Mouse (Mus musculus) hindbrain, embryonic 13.5 days (tissue): ENCODE measurements at regions not wholly inside any gene's neighbourhood (a gene's known extent, or its start where the extent isn't known, plus 50 kb on each side); places are given as distances from the start of the nearest gene placed in this dataset.

Experiments used
- ATAC-seq: fragments of 200-750 bp; cut with Nextera tagmentation; 2 replicates; pipeline ENCODE4 v1.8.0; 2017; ENCODE audit warnings: moderate TSS enrichment; ENCODE audit not compliant: low FRiP score
- H3K27ac ChIP-seq: fragments of 300-500 bp; sonication (generic); 2 replicates; pipeline ENCODE4 v1.5.1; 2015; ENCODE audit warnings: inconsistent platforms, mild to moderate bottlenecking, moderate library complexity
- H3K27me3 ChIP-seq: fragments of 300-500 bp; sonication (generic); 2 replicates; pipeline ENCODE4 v1.6.1; 2015; ENCODE audit warnings: mild to moderate bottlenecking, inconsistent platforms
- H3K36me3 ChIP-seq: fragments of 300-500 bp; sonication (generic); 2 replicates; pipeline ENCODE4 v1.6.1; 2015; ENCODE audit warnings: mild to moderate bottlenecking, inconsistent platforms
- H3K4me1 ChIP-seq: fragments of 300-500 bp; sonication (generic); replicated peaks from 2 replicates; pipeline ENCODE4 v1.6.1; 2015; ENCODE audit warnings: inconsistent platforms
- H3K4me2 ChIP-seq: fragments of 300-500 bp; sonication (generic); 2 replicates; pipeline ENCODE4 v1.6.1; 2015; ENCODE audit warnings: inconsistent platforms, mild to moderate bottlenecking, moderate library complexity
- H3K4me3 ChIP-seq: fragments of 300-500 bp; sonication (generic); 2 replicates; pipeline ENCODE4 v1.5.1; 2015; ENCODE audit warnings: mild to moderate bottlenecking, inconsistent platforms
- H3K9ac ChIP-seq: fragments of 300-500 bp; sonication (generic); 2 replicates; pipeline ENCODE4 v1.6.1; 2015; ENCODE audit warnings: mild to moderate bottlenecking, inconsistent platforms
- H3K9me3 ChIP-seq: fragments of 300-500 bp; sonication (generic); 2 replicates; pipeline ENCODE4 v1.6.1; 2016; ENCODE audit warnings: inconsistent platforms
- WGBS: fragments of 180-500 bp; shearing (Covaris S2); methylation state at CpG from one replicate; pipeline ENCODE4 v1.1.7; 2015; 5-methylcytosine and 5-hydroxymethylcytosine counted together

DNA sequence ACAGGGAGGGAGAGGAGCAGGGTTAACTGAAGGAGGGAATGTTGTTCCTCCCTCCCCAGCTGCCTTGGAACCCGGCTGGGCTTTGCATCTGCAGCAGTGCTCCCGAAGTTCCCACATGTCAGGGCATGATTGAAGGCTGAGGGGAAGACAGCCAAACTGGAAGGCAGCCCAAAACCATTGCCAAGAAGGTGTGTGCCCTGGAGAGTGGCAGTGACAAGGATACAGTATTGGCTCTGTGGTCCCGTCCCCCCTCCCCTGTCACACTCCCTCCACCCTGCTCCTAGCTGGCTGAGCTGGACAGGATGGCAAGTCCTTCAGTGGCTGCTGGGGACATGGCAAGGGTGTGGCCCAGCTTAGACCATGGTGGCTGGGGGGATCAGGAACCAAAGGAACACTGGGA is 79.1 kb downstream of the Cyp26b1 start:
- no peak overlapping the region for H3K9ac ChIP-seq
- no peak overlapping the region for H3K27ac ChIP-seq
- no peak overlapping the region for H3K4me2 ChIP-seq
- no peaks in the 10 kb centered on the region for H3K4me1 ChIP-seq
- peak; percentile 46; the same call in 1 of the 2 replicates for ATAC-seq
- no peaks in the 10 kb centered on the region for H3K36me3 ChIP-seq
- H3K27me3 ChIP-seq: no peaks in the 10 kb centered on the region
- 33% methylated on average over 3 of the region's 3 CpGs for WGBS
- no peaks in the 10 kb centered on the region for H3K9me3 ChIP-seq
- no peak overlapping the region for H3K4me3 ChIP-seq

GRCm38 (mm10) chr6:84508598-84508997 is 85.1 kb downstream of the Cyp26b1 start:
- no peaks in the 10 kb centered on the region for H3K27me3 ChIP-seq
- no peak overlapping the region for H3K9ac ChIP-seq
- no peak overlapping the region for H3K27ac ChIP-seq
- H3K9me3 ChIP-seq: no peaks in the 10 kb centered on the region
- no peaks in the 10 kb centered on the region for H3K36me3 ChIP-seq
- no peak overlapping the region for H3K4me2 ChIP-seq
- no peaks in the 10 kb centered on the region for H3K4me1 ChIP-seq
- no peak overlapping the region for H3K4me3 ChIP-seq
- ATAC-seq: no peak
- 89% methylated on average over 3 of the region's 3 CpGs for WGBS

GRCm38 (mm10) chr6:84506675-84507074 is 87.0 kb downstream of the Cyp26b1 start:
- no peak overlapping the region for H3K9ac ChIP-seq
- H3K4me3 ChIP-seq: no peak overlapping the region
- no peaks in the 10 kb centered on the region for H3K36me3 ChIP-seq
- no peak overlapping the region; the same call in 1 of the 2 replicates for H3K27ac ChIP-seq
- H3K27me3 ChIP-seq: no peaks in the 10 kb centered on the region
- H3K4me1 ChIP-seq: no peaks in the 10 kb centered on the region
- H3K4me2 ChIP-seq: no peak overlapping the region
- ATAC-seq: no peak
- H3K9me3 ChIP-seq: no peaks in the 10 kb centered on the region
- WGBS: 32% methylated on average over 1 of the region's 1 CpGs

- Histone ChIP-seq H3K4me3 (no peak overlapping the region), H3K27me3 (no peaks in the 10 kb centered on the region), H3K4me1 (no peaks in the 10 kb centered on the region), H3K27ac (no peak overlapping the region), H3K9me3 (no peaks in the 10 kb centered on the region), H3K9ac (no peak overlapping the region), H3K4me2 (no peak overlapping the region), H3K36me3 (no peaks in the 10 kb centered on the region)
- WGBS: 42% methylated on average over 13 of the region's 13 CpGs
- no peak for ATAC-seq
These were observed 93.3 kb downstream of the Cyp26b1 start for GRCm38 (mm10) chr6:84500255-84500886.

- Histone ChIP-seq H3K9me3 (no peaks in the 10 kb centered on the region), H3K36me3 (no peaks in the 10 kb centered on the region), H3K27me3 (no peaks in the 10 kb centered on the region), H3K4me2 (no peak overlapping the region), H3K9ac (no peak overlapping the region), H3K4me1 (peaks cover 8% of the 10 kb centered on the region), H3K4me3 (no peak overlapping the region), H3K27ac (no peak overlapping the region)
- no peak for ATAC-seq
- 84% methylated on average over 9 of the region's 9 CpGs for WGBS
These were observed 95.6 kb downstream of the Cyp26b1 start for GRCm38 (mm10) chr6:84498076-84498475.

- Histone ChIP-seq H3K4me2 (no peak overlapping the region), H3K36me3 (no peaks in the 10 kb centered on the region), H3K4me1 (peaks cover 11% of the 10 kb centered on the region), H3K9me3 (no peaks in the 10 kb centered on the region), H3K27ac (no peak overlapping the region), H3K4me3 (no peak overlapping the region), H3K9ac (no peak overlapping the region), H3K27me3 (0 out of 2 replicates have a peak, but pooled peaks cover 3% of the 10 kb centered on the region)
- 86% methylated on average over 6 of the region's 6 CpGs for WGBS
- no peak for ATAC-seq
These were observed 100.0 kb downstream of the Cyp26b1 start for GRCm38 (mm10) chr6:84493676-84494075.

DNA sequence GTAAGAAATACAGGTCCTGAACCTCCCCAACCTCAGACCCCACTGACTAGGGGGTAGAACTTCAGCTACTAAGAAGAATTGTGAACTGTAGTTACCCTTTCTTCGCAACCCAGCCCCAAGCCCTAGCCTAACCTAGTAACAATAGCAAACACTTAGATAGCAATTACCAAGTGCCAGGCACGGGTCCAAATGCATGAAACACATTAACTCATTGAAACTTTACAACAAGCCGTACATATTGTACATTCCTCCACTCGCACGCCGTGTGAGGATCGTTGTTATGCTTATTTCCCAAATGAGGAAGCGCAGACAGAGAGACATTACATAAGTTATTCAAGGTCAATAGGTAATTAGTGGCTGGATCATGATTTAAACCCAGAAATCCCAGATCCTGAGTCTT is 100.5 kb downstream of the Cyp26b1 start:
- Histone ChIP-seq H3K9me3 (no peaks in the 10 kb centered on the region), H3K4me2 (no peak overlapping the region), H3K4me1 (peaks cover 11% of the 10 kb centered on the region), H3K27me3 (0 out of 2 replicates have a peak, but pooled peaks cover 3% of the 10 kb centered on the region), H3K4me3 (no peak overlapping the region), H3K9ac (no peak overlapping the region), H3K27ac (no peak overlapping the region), H3K36me3 (no peaks in the 10 kb centered on the region)
- WGBS: 73% methylated on average over 8 of the region's 8 CpGs
- no peak for ATAC-seq

DNA sequence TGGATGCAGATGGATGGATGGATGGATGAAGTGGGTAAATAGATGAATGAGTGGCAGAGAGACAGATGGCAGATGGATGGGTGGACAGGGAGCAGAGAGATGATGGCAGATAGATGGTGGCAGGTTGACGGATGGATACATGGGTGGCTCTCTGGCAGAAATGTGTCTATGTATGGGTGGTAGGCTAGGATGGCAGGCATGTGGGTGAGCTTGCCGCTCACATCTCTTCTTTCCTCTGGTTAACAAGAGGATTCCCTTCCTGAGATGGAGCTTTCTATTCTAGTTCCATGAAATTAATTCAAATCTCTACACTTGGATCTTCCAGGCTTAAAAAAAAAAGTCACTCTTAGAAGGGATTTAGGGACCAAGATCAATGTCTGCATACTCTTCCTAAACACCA is 101.1 kb downstream of the Cyp26b1 start:
- WGBS: 88% methylated on average over 2 of the region's 2 CpGs
- Histone ChIP-seq H3K27ac (no peak overlapping the region), H3K27me3 (0 out of 2 replicates have a peak, but pooled peaks cover 3% of the 10 kb centered on the region), H3K4me3 (no peak overlapping the region), H3K4me2 (no peak overlapping the region), H3K9me3 (no peaks in the 10 kb centered on the region), H3K36me3 (no peaks in the 10 kb centered on the region), H3K4me1 (peaks cover 11% of the 10 kb centered on the region), H3K9ac (no peak overlapping the region)
- no peak for ATAC-seq

DNA sequence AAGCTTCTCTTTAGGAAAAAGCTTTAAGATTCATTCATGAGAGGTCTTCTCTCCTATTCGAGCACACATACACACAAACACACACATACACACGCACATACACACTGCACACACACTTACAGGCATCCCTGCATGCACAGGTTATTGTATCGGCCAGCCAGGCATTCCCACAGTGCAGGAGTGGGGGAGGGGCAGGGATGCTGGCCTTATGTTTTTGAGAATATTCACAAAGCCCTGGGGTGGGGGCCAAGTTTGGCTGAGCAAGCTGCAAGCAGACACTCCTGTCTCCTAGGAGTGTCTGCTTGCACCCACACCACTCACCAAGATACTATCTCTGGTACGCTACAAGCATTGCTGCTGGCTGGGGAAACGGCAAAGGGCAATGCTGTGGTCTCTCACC is 102.6 kb downstream of the Cyp26b1 start:
- Histone ChIP-seq H3K4me1 (peaks cover 11% of the 10 kb centered on the region), H3K36me3 (no peaks in the 10 kb centered on the region), H3K9me3 (no peaks in the 10 kb centered on the region), H3K27me3 (0 out of 2 replicates have a peak, but pooled peaks cover 3% of the 10 kb centered on the region), H3K4me2 (no peak overlapping the region), H3K4me3 (no peak overlapping the region), H3K9ac (no peak overlapping the region), H3K27ac (no peak overlapping the region)
- ATAC-seq: no peak
- 73% methylated on average over 5 of the region's 5 CpGs for WGBS

- no peak for ATAC-seq
- Histone ChIP-seq H3K9me3 (no peaks in the 10 kb centered on the region), H3K27ac (no peak overlapping the region), H3K4me3 (no peak overlapping the region), H3K4me1 (peaks cover 10% of the 10 kb centered on the region), H3K9ac (no peak overlapping the region), H3K27me3 (no peaks in the 10 kb centered on the region), H3K36me3 (no peaks in the 10 kb centered on the region), H3K4me2 (no peak overlapping the region)
- 57% methylated on average over 7 of the region's 7 CpGs for WGBS
These were observed 112.5 kb downstream of the Cyp26b1 start for GRCm38 (mm10) chr6:84481205-84481604.

DNA sequence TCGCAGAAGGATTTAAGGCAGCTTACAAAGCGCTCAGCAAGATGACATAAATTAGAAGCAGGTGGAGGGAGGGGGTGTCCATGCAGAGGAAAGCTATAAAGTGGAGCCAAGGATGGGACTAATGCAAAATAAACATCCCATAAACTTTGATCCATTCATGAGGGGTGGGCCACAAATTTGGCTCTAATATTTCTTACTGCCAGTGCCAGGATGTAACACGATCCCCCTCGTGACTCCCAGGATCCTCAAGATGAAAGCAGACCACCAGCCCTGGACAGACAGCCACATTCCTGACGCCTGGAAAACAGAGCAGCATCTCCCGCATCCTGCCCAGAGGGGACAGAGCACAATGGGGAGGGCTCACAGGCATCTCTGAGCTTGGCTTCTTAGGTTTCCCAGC is 116.6 kb downstream of the Cyp26b1 start:
- no peak for ATAC-seq
- Histone ChIP-seq H3K27me3 (no peaks in the 10 kb centered on the region), H3K36me3 (no peaks in the 10 kb centered on the region)

GRCm38 (mm10) chr6:84476466-84476865 is 117.2 kb downstream of the Cyp26b1 start:
- H3K4me3 ChIP-seq: no peak overlapping the region
- H3K4me1 ChIP-seq: peaks cover 10% of the 10 kb centered on the region
- no peak overlapping the region for H3K4me2 ChIP-seq
- H3K27ac ChIP-seq: no peak overlapping the region
- ATAC-seq: 0 out of 2 replicates have a peak, but pooled peaks have one; percentile 21
- H3K9ac ChIP-seq: no peak overlapping the region
- H3K36me3 ChIP-seq: no peaks in the 10 kb centered on the region
- 69% methylated on average over 9 of the region's 9 CpGs for WGBS
- H3K27me3 ChIP-seq: no peaks in the 10 kb centered on the region
- no peaks in the 10 kb centered on the region for H3K9me3 ChIP-seq

More for the DNA sequence above, 116.6 kb downstream of the Cyp26b1 start:
- H3K4me1 ChIP-seq: peaks cover 10% of the 10 kb centered on the region
- H3K4me3 ChIP-seq: no peak overlapping the region
- no peak overlapping the region for H3K9ac ChIP-seq
- H3K4me2 ChIP-seq: no peak overlapping the region
- no peak overlapping the region for H3K27ac ChIP-seq
- WGBS: 53% methylated on average over 6 of the region's 6 CpGs
- no peaks in the 10 kb centered on the region for H3K9me3 ChIP-seq

DNA sequence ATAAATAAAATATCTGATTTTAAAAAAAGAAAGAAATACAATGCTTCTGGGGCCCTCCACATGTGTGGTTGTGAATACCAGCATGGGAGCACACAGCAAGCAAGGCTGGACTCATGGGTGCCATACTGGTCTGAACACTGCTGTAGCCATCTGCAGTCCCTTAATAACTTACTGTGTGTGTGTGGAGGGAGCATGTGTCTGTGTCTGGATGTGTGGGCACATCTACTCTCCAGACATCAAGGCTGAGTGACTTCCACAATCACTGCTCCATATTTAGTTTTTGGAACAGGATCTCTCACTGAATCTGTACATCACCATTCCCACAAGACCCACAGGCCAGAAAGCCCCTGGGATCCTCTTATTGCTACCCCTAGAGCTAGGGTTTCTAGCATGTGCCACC is 118.9 kb downstream of the Cyp26b1 start:
- Histone ChIP-seq H3K36me3 (no peaks in the 10 kb centered on the region), H3K9ac (no peak overlapping the region), H3K4me1 (peaks cover 10% of the 10 kb centered on the region), H3K27me3 (no peaks in the 10 kb centered on the region), H3K27ac (no peak overlapping the region), H3K4me2 (no peak overlapping the region), H3K9me3 (no peaks in the 10 kb centered on the region), H3K4me3 (no peak overlapping the region)
- ATAC-seq: no peak
